Mouse (Mus musculus) lung, adult 2 months (tissue): ENCODE data around the gene Scaf1.

ENCODE experiments used
- CTCF ChIP-seq: fragments of 200-500 bp; IDR thresholded peaks from 2 replicates; pipeline ENCODE4 v1.5.1; 2011; ENCODE audit warnings: mild to moderate bottlenecking, low read length, control low read depth; ENCODE audit not compliant: insufficient read depth
- POLR2A ChIP-seq: fragments of 200-500 bp; IDR thresholded peaks from 2 replicates; pipeline ENCODE4 v1.6.1; 2011; ENCODE audit warnings: low read depth, mild to moderate bottlenecking, control low read depth, low read length, borderline replicate concordance; ENCODE audit errors: extremely low read depth

- TF ChIP-seq CTCF = no peak
- no peak for TF ChIP-seq POLR2A
Observed at GRCm38 (mm10) chr7:45025601-45026220, 9.5 kb upstream of the Scaf1 start.
